Mouse (Mus musculus) stomach, postnatal 0 days (tissue): Measurements from ENCODE around the gene Pkmyt1. TPM values are rescaled to one million over a fixed set of nuclear protein-coding genes. Genes with fewer than 3 reads are reported as not detected.
A peak's percentile ranks its signal among the peaks of the same experiment; 100 is the strongest.

Source experiments
- ATAC-seq: fragments of 200-750 bp; cut with Nextera tagmentation; 2 replicates; pipeline ENCODE4 v1.8.0; 2017; ENCODE audit not compliant: low FRiP score, low TSS enrichment
- DNase-seq: peaks from one replicate; pipeline ENCODE4 v3.0.0-alpha.2; 2016; ENCODE audit warnings: low spot score
- H3K27ac ChIP-seq: fragments of 300-500 bp; sonication (generic); replicated peaks from 2 replicates; pipeline ENCODE4 v1.5.1; 2014; ENCODE audit warnings: mild to moderate bottlenecking, control low read depth
- H3K27me3 ChIP-seq: fragments of 300-500 bp; sonication (generic); 2 replicates; pipeline ENCODE4 v1.6.1; 2014; ENCODE audit warnings: low read length; ENCODE audit not compliant: control insufficient read depth, insufficient read depth
- H3K36me3 ChIP-seq: fragments of 300-500 bp; sonication (generic); 2 replicates; pipeline ENCODE4 v1.6.1; 2014; ENCODE audit warnings: low read length, mixed read lengths; ENCODE audit not compliant: control insufficient read depth, insufficient read depth
- H3K4me1 ChIP-seq: fragments of 300-500 bp; sonication (generic); replicated peaks from 2 replicates; pipeline ENCODE4 v1.6.1; 2014; ENCODE audit warnings: antibody characterized with exemption; ENCODE audit not compliant: control insufficient read depth, insufficient read depth
- H3K4me2 ChIP-seq: fragments of 300-500 bp; sonication (generic); replicated peaks from 2 replicates; pipeline ENCODE4 v1.6.1; 2014; ENCODE audit warnings: low read depth, mild to moderate bottlenecking, control low read depth, moderate library complexity
- H3K4me3 ChIP-seq: fragments of 300-500 bp; sonication (generic); 2 replicates; pipeline ENCODE4 v1.5.1; 2014; ENCODE audit warnings: low read depth, low read length, control low read depth
- H3K9ac ChIP-seq: fragments of 300-500 bp; sonication (generic); 2 replicates; pipeline ENCODE4 v1.6.1; 2014; ENCODE audit warnings: mild to moderate bottlenecking, low read length, control low read depth, mixed read lengths
- H3K9me3 ChIP-seq: fragments of 300-500 bp; sonication (generic); 2 replicates; pipeline ENCODE4 v1.6.1; 2016; ENCODE audit warnings: low read length; ENCODE audit not compliant: control insufficient read depth
- CTCF ChIP-seq: IDR thresholded peaks from 2 replicates; pipeline ENCODE4 v1.5.1; 2016; ENCODE audit warnings: antibody characterized with exemption, low read depth, mild to moderate bottlenecking, moderate library complexity
- EP300 ChIP-seq: optimal IDR thresholded peaks from 2 replicates; pipeline ENCODE3; 2016; ENCODE audit warnings: antibody characterized with exemption
- WGBS: fragments of 180-500 bp; shearing (Covaris S2); extraction: QIAGEN DNeasy Blood & Tissue Kit; methylation state at CpG from one replicate; pipeline ENCODE4 v1.1.7; 2014; 5-methylcytosine and 5-hydroxymethylcytosine counted together
- polyA plus RNA-seq: library from polyadenylated mRNA; unstranded; fragments of >200 nt; fragmentation: Nextera tagmentation; extraction: Ambion mirVana; gene quantifications from 2 replicates; pipeline ENCODE4 v1.2.1, GENCODE M21; 2015

The Pkmyt1 gene
- polyA plus RNA-seq, 1 experiment from 2014 or later: 17.6 TPM

- ATAC-seq (peak; percentile 82), DNase-seq (peak; percentile 84)
- Histone ChIP-seq H3K27ac (no peak overlapping the region), H3K4me1 (no peaks in the 10 kb centered on the region), H3K9me3 (no peaks in the 10 kb centered on the region), H3K36me3 (no peaks in the 10 kb centered on the region), H3K9ac (no peak overlapping the region), H3K27me3 (no peaks in the 10 kb centered on the region), H3K4me3 (no peak overlapping the region), H3K4me2 (no peak overlapping the region)
- 3% methylated on average over 3 of the region's 3 CpGs for WGBS
- TF ChIP-seq EP300 (no peak), CTCF (peak; percentile 92)
Measured at GRCm38 (mm10) chr17:23706212-23706611, 19.9 kb upstream of the Pkmyt1 start.

GRCm38 (mm10) chr17:23717003-23717402 is 9.1 kb upstream of the Pkmyt1 start:
- no peaks in the 10 kb centered on the region for H3K27me3 ChIP-seq
- H3K4me3 ChIP-seq: no peak overlapping the region
- DNase-seq (no peak), ATAC-seq (no peak)
- no peaks in the 10 kb centered on the region for H3K9me3 ChIP-seq
- H3K4me1 ChIP-seq: no peaks in the 10 kb centered on the region
- no peak overlapping the region for H3K27ac ChIP-seq
- 81% methylated on average over 2 of the region's 2 CpGs for WGBS
- TF ChIP-seq CTCF (no peak), EP300 (no peak)
- H3K4me2 ChIP-seq: no peak overlapping the region
- no peaks in the 10 kb centered on the region for H3K36me3 ChIP-seq
- no peak overlapping the region for H3K9ac ChIP-seq

GRCm38 (mm10) chr17:23719455-23719854 is 6.7 kb upstream of the Pkmyt1 start:
- no peak for DNase-seq
- H3K4me1 ChIP-seq: no peaks in the 10 kb centered on the region
- TF ChIP-seq CTCF (no peak), EP300 (no peak)
- H3K36me3 ChIP-seq: no peaks in the 10 kb centered on the region
- WGBS: 33% methylated on average over 1 of the region's 1 CpGs
- H3K27ac ChIP-seq: no peak overlapping the region
- H3K9me3 ChIP-seq: no peaks in the 10 kb centered on the region
- no peak overlapping the region for H3K4me2 ChIP-seq
- H3K9ac ChIP-seq: no peak overlapping the region
- H3K4me3 ChIP-seq: no peak overlapping the region
- H3K27me3 ChIP-seq: no peaks in the 10 kb centered on the region
- no peak for ATAC-seq

- 97% methylated on average over 2 of the region's 2 CpGs for WGBS
- no peaks in the 10 kb centered on the region for H3K9me3 ChIP-seq
- H3K9ac ChIP-seq: no peak overlapping the region
- ATAC-seq (no peak), DNase-seq (no peak)
- no peaks in the 10 kb centered on the region for H3K4me1 ChIP-seq
- no peak overlapping the region for H3K4me2 ChIP-seq
- no peak overlapping the region for H3K27ac ChIP-seq
- TF ChIP-seq EP300 (no peak), CTCF (no peak)
- H3K4me3 ChIP-seq: no peak overlapping the region
- no peaks in the 10 kb centered on the region for H3K36me3 ChIP-seq
- H3K27me3 ChIP-seq: no peaks in the 10 kb centered on the region
Measured at GRCm38 (mm10) chr17:23721886-23722285, 4.2 kb upstream of the Pkmyt1 start.

GRCm38 (mm10) chr17:23722376-23723125 is 3.6 kb upstream of the Pkmyt1 start, which contains the start of gene 1520401A03Rik:
1520401A03Rik (minus strand) TSS chr17:23722783.
- no peaks in the 10 kb centered on the region for H3K4me1 ChIP-seq
- no peak for ATAC-seq
- H3K4me2 ChIP-seq: no peak within 1 kb of the TSS
- H3K27me3 ChIP-seq: no peaks in the 10 kb centered on the region
- DNase-seq: no peak
- no peak within 1 kb of the TSS for H3K4me3 ChIP-seq
- TF ChIP-seq EP300 (no peak), CTCF (no peak)
- no peak within 1 kb of the TSS for H3K9ac ChIP-seq
- WGBS: 70% methylated on average over 7 of the region's 7 CpGs
- H3K36me3 ChIP-seq: no peaks in the 10 kb centered on the region
- H3K27ac ChIP-seq: no peak within 1 kb of the TSS
- no peaks in the 10 kb centered on the region for H3K9me3 ChIP-seq

GRCm38 (mm10) chr17:23725477-23725876 is 659 bp upstream of the Pkmyt1 start:
- no peaks in the 10 kb centered on the region for H3K27me3 ChIP-seq
- 54% methylated on average over 4 of the region's 4 CpGs for WGBS
- H3K4me2 ChIP-seq: peak overlapping the region; percentile 78
- DNase-seq: no peak
- ATAC-seq: no peak
- no peaks in the 10 kb centered on the region for H3K9me3 ChIP-seq
- peak overlapping the region; percentile 24 for H3K27ac ChIP-seq
- no peak for TF ChIP-seq CTCF
- TF ChIP-seq EP300: no peak
- H3K4me3 ChIP-seq: peak overlapping the region; percentile 88; the same call in 1 of the 2 replicates
- H3K36me3 ChIP-seq: no peaks in the 10 kb centered on the region
- no peaks in the 10 kb centered on the region for H3K4me1 ChIP-seq
- peak overlapping the region; percentile 28 for H3K9ac ChIP-seq
